In genomic region chr5:129524751-129525150, GRCm38 (mm10) we compare ENCODE assay signal across 14 mouse cellular contexts. TPM values are rescaled to one million over a fixed set of nuclear protein-coding genes. Genes with fewer than 3 reads are reported as not detected.
DNase-seq lines count a peak whose midpoint lies in the region; ATAC-seq lines count a peak whose summit lies in the region.
"Had no signal": no experiment of that assay in that cellular context is flagged by ENCODE, and none has a peak within 500 bp of the region (broad histone marks: within the 10 kb centered on the region; RNA-seq: fewer than 3 reads in every experiment).

No protein-coding gene starts in this region.

- peak; percentile 27 for DNase-seq in adrenal gland, postnatal 10 days
- DNase-seq in adrenal gland, adult 8-10 months: no peak
- DNase-seq in kidney, postnatal 14 days: peak; percentile 42
- no peak for DNase-seq in kidney, adult 11 months
- peak; percentile 54 to 57 for DNase-seq in right cerebral cortex, adult 2 months (ENCODE audit: low spot score in 2 of 2)
- no peak for DNase-seq in right cerebral cortex, postnatal 10 days (ENCODE audit: low spot score in 2 of 2)
- no peak for DNase-seq in thymus, postnatal 36 days
- DNase-seq: B cell, adult 2 months; embryo, embryonic 11 days; heart, postnatal 36 days; liver, embryonic 13.5 days; right cerebral cortex, postnatal 25 days had no signal

- peak; percentile 27; the same call in 1 of the 2 replicates for ATAC-seq in megakaryocyte, adult 5-6 weeks (ENCODE audit: poor library complexity, severe bottlenecking)
- ATAC-seq: inflammation-experienced regulatory T-cells, adult 6 months had no signal

RNA-seq across cellular contexts. Expression of gene Sfswap, which starts 23.7 kb away (rescaled TPM):
- 10 to 100 TPM; 51.7 to 66.0 TPM for total RNA-seq in adrenal gland, postnatal 10 days (2021)
- total RNA-seq in adrenal gland, adult 8-10 months (2022): 100 to 1,000 TPM in 1 of 4 experiments, 10 to 100 TPM in 3; 46.9 to 101 (median 65.6) TPM
- total RNA-seq in megakaryocyte, adult 5-6 weeks (2015): 48.3 and 48.8 TPM in 2 replicates
- 57.6 and 74.0 TPM in 2 replicates for total RNA-seq in megakaryocyte, adult 5-6 weeks (2017)

RNA-seq across cellular contexts. Expression of gene Mmp17, which starts 59.2 kb away (rescaled TPM):
- total RNA-seq in adrenal gland, postnatal 10 days (2021): 1 to 10 TPM; 1.3 to 2.4 TPM
- 1 to 10 TPM in 3 of 4 experiments, under 1 TPM in 1; 0.70 to 1.7 (median 1.2) TPM for total RNA-seq in adrenal gland, adult 8-10 months (2022)
- total RNA-seq in megakaryocyte, adult 5-6 weeks (2015): 0.18 and 0.49 TPM in 2 replicates
- total RNA-seq in megakaryocyte, adult 5-6 weeks (2017): 0.04 TPM in 2 replicates

Comparison
In these comparisons a context has a peak if more than half of its experiments do, and no peak if none do; other contexts are left out.
1. DNase-seq: peak in adrenal gland, postnatal 10 days (single experiment), kidney, postnatal 14 days (single experiment) and right cerebral cortex, adult 2 months (2 of 2); none in adrenal gland, adult 8-10 months (single experiment), kidney, adult 11 months (single experiment), right cerebral cortex, postnatal 10 days (0 of 2) and thymus, postnatal 36 days (0 of 2).